In genomic region chr3:95765534-95765933, GRCm38 (mm10) we compare ENCODE assay signal across 27 mouse cellular contexts. TPM values are rescaled to one million over a fixed set of nuclear protein-coding genes. Genes with fewer than 3 reads are reported as not detected.
A peak's percentile ranks its signal among the peaks of the same experiment; 100 is the strongest.
DNase-seq lines count a peak whose midpoint lies in the region; ATAC-seq and TF ChIP-seq lines count a peak whose summit lies in the region.
"Had no signal": no experiment of that assay in that cellular context is flagged by ENCODE, and none has a peak within 500 bp of the region (broad histone marks: within the 10 kb centered on the region; RNA-seq: fewer than 3 reads in every experiment).

No protein-coding gene starts in this region.

- peak; percentile 27 for DNase-seq in CD4-positive, CD25-positive, alpha-beta regulatory T cell, adult 2 months (ENCODE audit: low read depth, low spot score)
- peak; percentile 27 for DNase-seq in ES-CJ7 (ENCODE audit: low read depth, low spot score)
- DNase-seq in induced T-regulatory cell, adult 2 months (ENCODE audit: low read depth): peak; percentile 29
- no peak for DNase-seq in spleen, postnatal 36 days (ENCODE audit: low spot score in 2 of 2)
- DNase-seq: adrenal gland, postnatal 14 days; cerebellum, adult 9-10 months; forebrain, postnatal 0 days; heart, postnatal 4 days; kidney, adult 11 months; kidney, postnatal 36 days; lung, adult 2 months; retina, postnatal 1 day; right cerebral cortex, postnatal 25 days; thymus, adult 18-20 months; thymus, postnatal 36 days had no signal

- no peaks in the 10 kb centered on the region for H3K9me3 ChIP-seq in intestine, postnatal 0 days (ENCODE audit: control insufficient read depth)
- H3K9me3 ChIP-seq in intestine, embryonic 16.5 days (ENCODE audit: control insufficient read depth, low read length): no peaks in the 10 kb centered on the region
- no peaks in the 10 kb centered on the region for H3K9me3 ChIP-seq in forebrain, embryonic 16.5 days (ENCODE audit: control insufficient read depth, low read length)
- H3K9me3 ChIP-seq: embryonic facial prominence, embryonic 15.5 days; heart, embryonic 15.5 days; hindbrain, embryonic 15.5 days; kidney, embryonic 15.5 days; limb, embryonic 10.5 days; midbrain, embryonic 15.5 days; neural tube, embryonic 12.5 days; stomach, embryonic 15.5 days had no signal

- H3K4me1 ChIP-seq in intestine, postnatal 0 days (replicated peaks; ENCODE audit: control insufficient read depth, insufficient read depth, low read length): no peaks in the 10 kb centered on the region
- no peaks in the 10 kb centered on the region for H3K4me1 ChIP-seq in intestine, embryonic 16.5 days (ENCODE audit: control insufficient read depth, insufficient read depth, low read length)
- H3K4me1 ChIP-seq in forebrain, embryonic 16.5 days (replicated peaks; ENCODE audit: control insufficient read depth, insufficient read depth, low read length): no peaks in the 10 kb centered on the region
- H3K4me1 ChIP-seq: embryonic facial prominence, embryonic 15.5 days; hindbrain, embryonic 15.5 days; kidney, embryonic 15.5 days; limb, embryonic 10.5 days; midbrain, embryonic 15.5 days; neural tube, embryonic 12.5 days; stomach, embryonic 15.5 days had no signal

- no peak overlapping the region for H3K4me2 ChIP-seq in intestine, postnatal 0 days (replicated peaks; ENCODE audit: low read depth)
- H3K4me2 ChIP-seq in intestine, embryonic 16.5 days (ENCODE audit: low read depth, low read length): no peak overlapping the region
- no peak overlapping the region for H3K4me2 ChIP-seq in forebrain, embryonic 16.5 days (ENCODE audit: low read length)
- H3K4me2 ChIP-seq: embryonic facial prominence, embryonic 15.5 days; heart, embryonic 15.5 days; hindbrain, embryonic 15.5 days; kidney, embryonic 15.5 days; midbrain, embryonic 15.5 days; neural tube, embryonic 12.5 days; stomach, embryonic 15.5 days had no signal

- ATAC-seq in CD4-positive, CD25-positive, alpha-beta regulatory T cell, adult 4 months: no peak
- ATAC-seq in intestine, postnatal 0 days: no peak
- ATAC-seq in intestine, embryonic 16.5 days: no peak
- no peak for ATAC-seq in forebrain, embryonic 16.5 days
- ATAC-seq: forebrain, postnatal 0 days; midbrain, embryonic 15.5 days had no signal

- no peak overlapping the region for H3K27ac ChIP-seq in intestine, postnatal 0 days (ENCODE audit: low read depth, low read length)
- H3K27ac ChIP-seq in intestine, embryonic 16.5 days (ENCODE audit: low read length): no peak overlapping the region
- H3K27ac ChIP-seq in forebrain, embryonic 16.5 days (ENCODE audit: low read length): no peak overlapping the region
- H3K27ac ChIP-seq: embryonic facial prominence, embryonic 15.5 days; hindbrain, embryonic 15.5 days; kidney, embryonic 15.5 days; limb, embryonic 10.5 days; midbrain, embryonic 15.5 days; neural tube, embryonic 12.5 days; stomach, embryonic 15.5 days had no signal

- no peak overlapping the region for H3K4me3 ChIP-seq in intestine, postnatal 0 days (ENCODE audit: low read depth, low read length)
- H3K4me3 ChIP-seq in intestine, embryonic 16.5 days (ENCODE audit: low read length): no peak overlapping the region
- no peak overlapping the region for H3K4me3 ChIP-seq in forebrain, embryonic 16.5 days (replicated peaks; ENCODE audit: low read length)
- H3K4me3 ChIP-seq: embryonic facial prominence, embryonic 15.5 days; heart, embryonic 15.5 days; hindbrain, embryonic 15.5 days; kidney, embryonic 15.5 days; limb, embryonic 10.5 days; midbrain, embryonic 15.5 days; neural tube, embryonic 12.5 days; stomach, embryonic 15.5 days had no signal

- peak; percentile 32 for TF ChIP-seq CTCF in intestine, postnatal 0 days (IDR thresholded peaks at IDR 0.05; ENCODE audit: low read depth)

- 88% methylated on average over 10 of the region's 10 CpGs for WGBS in intestine, postnatal 0 days
- whole genome bisulfite sequencing in intestine, embryonic 16.5 days: 91% methylated on average over 10 of the region's 10 CpGs
- WGBS in forebrain, embryonic 16.5 days: 94% methylated on average over 10 of the region's 10 CpGs

- H3K27me3 ChIP-seq in intestine, postnatal 0 days (replicated peaks; ENCODE audit: control insufficient read depth, insufficient read depth, low read length): no peaks in the 10 kb centered on the region
- no peaks in the 10 kb centered on the region for H3K27me3 ChIP-seq in intestine, embryonic 16.5 days (replicated peaks; ENCODE audit: control insufficient read depth, insufficient read depth, low read length)
- no peaks in the 10 kb centered on the region for H3K27me3 ChIP-seq in forebrain, embryonic 16.5 days (replicated peaks; ENCODE audit: control insufficient read depth, insufficient read depth, low read length)
- H3K27me3 ChIP-seq: embryonic facial prominence, embryonic 15.5 days; heart, embryonic 15.5 days; hindbrain, embryonic 15.5 days; kidney, embryonic 15.5 days; midbrain, embryonic 15.5 days; neural tube, embryonic 12.5 days; stomach, embryonic 15.5 days had no signal

- peaks cover 46% of the 10 kb centered on the region for H3K36me3 ChIP-seq in intestine, postnatal 0 days (ENCODE audit: control insufficient read depth, insufficient read depth)
- H3K36me3 ChIP-seq in intestine, embryonic 16.5 days (ENCODE audit: control insufficient read depth, insufficient read depth, low read length): peaks cover 24% of the 10 kb centered on the region
- H3K36me3 ChIP-seq in forebrain, embryonic 16.5 days (ENCODE audit: control insufficient read depth, insufficient read depth): peaks cover 23% of the 10 kb centered on the region

- H3K9ac ChIP-seq in intestine, postnatal 0 days (ENCODE audit: low read depth, low read length): no peak overlapping the region
- H3K9ac ChIP-seq in intestine, embryonic 16.5 days (ENCODE audit: low read depth, low read length): no peak overlapping the region
- H3K9ac ChIP-seq in forebrain, embryonic 16.5 days (replicated peaks; ENCODE audit: low read depth, low read length): no peak overlapping the region
- H3K9ac ChIP-seq: embryonic facial prominence, embryonic 15.5 days; forebrain, postnatal 0 days; heart, embryonic 15.5 days; hindbrain, embryonic 15.5 days; kidney, embryonic 15.5 days; midbrain, embryonic 15.5 days; neural tube, embryonic 12.5 days; stomach, embryonic 15.5 days had no signal

RNA-seq across cellular contexts. Expression of gene Tars2, which starts 5.5 kb away (rescaled TPM):
- polyA plus RNA-seq in CD4-positive, CD25-positive, alpha-beta regulatory T cell, adult 4 months (2017; shearing (Covaris generic)): 100 to 1,000 TPM in 1 of 2 experiments, 10 to 100 TPM in 1; 88.1 to 108 TPM
- 14.9 TPM in 2 replicates for polyA plus RNA-seq in intestine, postnatal 0 days (2015; fragmentation: Nextera tagmentation; extraction: Ambion mirVana)
- polyA plus RNA-seq in intestine, embryonic 16.5 days (2015; fragmentation: Nextera tagmentation; extraction: Ambion mirVana): 56.3 and 58.9 TPM in 2 replicates
- polyA plus RNA-seq in forebrain, embryonic 16.5 days (2015; fragmentation: Nextera tagmentation; extraction: Ambion mirVana): 49.5 and 53.0 TPM in 2 replicates

RNA-seq across cellular contexts. Expression of gene Ecm1, which starts 26.2 kb away (rescaled TPM):
- polyA plus RNA-seq in CD4-positive, CD25-positive, alpha-beta regulatory T cell, adult 4 months (2017; shearing (Covaris generic)): 100 to 1,000 TPM; 203 to 284 TPM
- polyA plus RNA-seq in intestine, postnatal 0 days (2015; fragmentation: Nextera tagmentation; extraction: Ambion mirVana): 35.8 and 39.1 TPM in 2 replicates
- polyA plus RNA-seq in intestine, embryonic 16.5 days (2015; fragmentation: Nextera tagmentation; extraction: Ambion mirVana): 15.3 and 17.8 TPM in 2 replicates
- 7.9 and 11.0 TPM in 2 replicates for polyA plus RNA-seq in forebrain, embryonic 16.5 days (2015; fragmentation: Nextera tagmentation; extraction: Ambion mirVana)

RNA-seq across cellular contexts. Expression of gene Rprd2, which starts 53.1 kb away (rescaled TPM):
- 10 to 100 TPM; 26.8 to 29.4 TPM for polyA plus RNA-seq in CD4-positive, CD25-positive, alpha-beta regulatory T cell, adult 4 months (2017; shearing (Covaris generic))
- 12.4 and 13.8 TPM in 2 replicates for polyA plus RNA-seq in intestine, postnatal 0 days (2015; fragmentation: Nextera tagmentation; extraction: Ambion mirVana)
- polyA plus RNA-seq in intestine, embryonic 16.5 days (2015; fragmentation: Nextera tagmentation; extraction: Ambion mirVana): 13.5 TPM in 2 replicates
- 23.5 and 29.0 TPM in 2 replicates for polyA plus RNA-seq in forebrain, embryonic 16.5 days (2015; fragmentation: Nextera tagmentation; extraction: Ambion mirVana)

Comparison
In these comparisons a context has a peak if more than half of its experiments do, and no peak if none do; other contexts are left out.
1. DNase-seq: peak in CD4-positive, CD25-positive, alpha-beta regulatory T cell, adult 2 months (single experiment), ES-CJ7 (single experiment) and induced T-regulatory cell, adult 2 months (single experiment); none in spleen, postnatal 36 days (0 of 2).